In the genomic region with DNA sequence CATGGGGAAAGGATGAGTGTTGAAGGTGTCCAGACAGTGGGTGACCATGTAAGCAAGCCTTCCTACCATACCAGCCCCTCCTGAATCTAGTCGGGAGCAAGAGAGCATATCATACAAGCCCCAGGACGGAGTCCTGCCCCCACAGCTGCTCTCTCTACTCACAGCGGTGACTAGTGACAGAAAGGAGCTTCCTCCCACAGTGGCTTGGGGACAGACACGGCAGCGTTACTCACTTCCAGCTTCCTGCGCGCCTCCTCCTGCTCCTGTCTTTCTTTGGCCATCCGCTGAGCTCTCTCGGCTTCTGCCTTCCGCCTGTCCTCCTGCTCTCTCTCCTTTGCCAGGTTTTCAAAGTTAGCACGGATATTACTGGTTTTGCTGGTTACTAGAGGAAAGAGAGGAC, we compare ENCODE assay signal across 22 mouse cellular contexts.
"Had no signal": no experiment of that assay in that cellular context is flagged by ENCODE, and none has a peak within 500 bp of the region (broad histone marks: within the 10 kb centered on the region; RNA-seq: fewer than 3 reads in every experiment).

No protein-coding gene starts in this region.

- H3K27me3 ChIP-seq: kidney, embryonic 15.5 days; limb, embryonic 12.5 days; limb, embryonic 15.5 days; neural tube, embryonic 12.5 days; neural tube, embryonic 15.5 days had no signal

- H3K4me2 ChIP-seq: kidney, embryonic 15.5 days; limb, embryonic 12.5 days; limb, embryonic 15.5 days; liver, embryonic 11.5 days; lung, embryonic 14.5 days; midbrain, embryonic 11.5 days; neural tube, embryonic 12.5 days; neural tube, embryonic 15.5 days had no signal

- H3K27ac ChIP-seq: kidney, embryonic 15.5 days; left cerebral cortex, adult 2 months; limb, embryonic 12.5 days; limb, embryonic 15.5 days; liver, embryonic 14.5 days; macrophage; neural tube, embryonic 12.5 days; neural tube, embryonic 15.5 days had no signal

- H3K4me3 ChIP-seq: kidney, embryonic 15.5 days; left cerebral cortex, adult 2 months; limb, embryonic 12.5 days; limb, embryonic 15.5 days; neural tube, embryonic 12.5 days; neural tube, embryonic 15.5 days had no signal

- DNase-seq: kidney, adult 11 months; kidney, adult 8-10 months; kidney, postnatal 10 days; kidney, postnatal 36 days; layer of hippocampus, adult 9-11 months; left cerebral cortex, postnatal 4 days; liver, postnatal 0 days; lung, embryonic 14.5 days; midbrain, embryonic 14.5 days; thymus, adult 2 months; thymus, postnatal 14 days; thymus, postnatal 4 days had no signal
